Mouse (Mus musculus): Measurements from ENCODE around the gene Brd9. TPM values are rescaled to one million over a fixed set of nuclear protein-coding genes. Genes with fewer than 3 reads are reported as not detected.

Gene Brd9
- total RNA-seq (2021): 10 to 100 TPM; 27.4 to 31.8 TPM
- long read RNA-seq, experiment 1, transcript Brd9-201 (16 exons, 2,407 nt): major isoform, 13 of 33 reads
- long read RNA-seq, experiment 1, partial matches to known transcripts: 5 of 33 reads
- long read RNA-seq, experiment 1, other reads (novel, unspliced or antisense): 8 of 33 reads
- long read RNA-seq, experiment 2, transcript Brd9-206 (16 exons, 2,430 nt): minor isoform, 14 of 77 reads
- long read RNA-seq, experiment 2, transcript Brd9-201 (16 exons, 2,407 nt): major isoform, 37 of 77 reads
- long read RNA-seq, experiment 2, partial matches to known transcripts: 16 of 77 reads
- long read RNA-seq, experiment 2, other reads (novel, unspliced or antisense): 10 of 77 reads

DNA sequence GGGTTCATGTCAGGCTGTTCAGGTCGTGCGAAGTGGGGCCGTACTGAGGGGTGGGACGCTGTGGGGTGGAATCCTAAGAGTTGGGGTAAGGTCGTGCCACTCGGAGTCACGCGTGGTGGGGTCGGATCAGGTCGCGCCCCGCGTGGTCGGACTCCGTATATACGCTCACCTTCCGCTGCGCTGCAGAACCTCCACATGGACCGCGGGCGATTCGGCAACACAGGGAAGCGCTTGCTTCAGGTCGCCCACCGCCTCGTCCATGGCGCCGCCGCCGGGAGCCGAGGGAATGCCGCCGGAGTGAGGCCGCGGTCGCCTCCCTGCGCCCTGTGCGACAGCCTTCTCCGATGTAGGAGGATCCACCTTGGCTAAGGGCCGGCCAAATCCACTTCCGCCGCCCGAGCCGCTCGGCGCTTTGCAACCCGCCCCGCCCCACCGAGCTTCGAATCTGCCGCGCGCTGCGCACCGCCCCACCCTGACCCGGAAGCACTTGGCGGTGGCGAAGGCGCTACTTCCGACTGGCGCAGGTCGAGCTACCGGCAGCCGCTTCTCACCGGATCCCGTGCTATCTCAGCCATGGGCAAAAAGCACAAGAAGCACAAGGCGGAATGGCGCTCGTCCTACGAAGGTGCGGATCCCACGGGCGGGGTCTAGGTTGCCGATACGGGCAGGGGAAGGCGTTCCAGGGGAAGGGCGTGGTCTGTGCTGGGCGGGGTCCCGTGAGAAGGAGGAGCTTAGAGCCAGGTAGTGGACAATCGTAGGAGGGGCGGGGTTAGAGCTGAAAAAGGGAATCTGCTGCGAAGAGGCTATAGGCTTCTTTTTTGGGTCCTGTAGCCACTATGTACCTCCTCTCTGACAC is at the start of gene Brd9, which contains the start of gene Trip13:
Gene Brd9, plus strand, starts transcription at position 491 of the 856 bp plus-strand sequence.
Gene Trip13, minus strand, starts transcription at position 464 of the 856 bp plus-strand sequence.
- DNase-seq (ENCODE audit: low spot score in 2 of 2): peak; percentile 94 to 95

DNA sequence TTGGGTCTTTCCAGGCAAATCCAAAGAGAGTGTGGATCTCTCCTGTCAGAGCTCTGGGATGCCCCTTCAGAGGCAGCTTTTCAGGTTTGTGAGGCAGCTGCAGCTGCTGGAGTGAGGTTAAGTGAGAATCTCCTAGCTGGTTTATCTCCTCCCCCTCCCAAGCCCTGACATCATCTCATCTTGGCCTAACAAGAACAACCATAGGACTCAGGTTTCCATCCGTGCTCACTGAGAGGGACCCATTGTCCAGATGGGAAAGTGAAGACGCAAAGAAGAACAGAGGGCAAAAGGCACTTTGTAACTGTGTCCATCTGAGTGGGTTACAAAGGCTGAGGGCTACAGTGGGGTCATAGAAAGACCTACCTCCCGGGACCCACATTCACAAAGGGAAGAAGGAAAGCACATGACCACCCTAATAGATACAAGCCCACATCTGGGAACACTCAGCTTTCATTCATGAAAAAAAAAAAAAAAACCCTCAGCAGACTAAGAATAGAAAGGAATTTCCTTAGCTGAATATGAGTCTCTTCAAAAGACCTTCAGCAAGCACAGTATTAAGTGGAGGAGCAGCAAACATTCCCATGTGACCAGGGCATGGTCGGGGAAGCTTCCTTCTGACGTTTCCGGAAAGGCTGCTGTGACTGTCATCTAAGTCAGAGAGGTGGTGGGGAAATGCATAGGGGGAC is 45.0 kb upstream of the Brd9 start:
- no peak for DNase-seq (ENCODE audit: low spot score in 2 of 2)

DNA sequence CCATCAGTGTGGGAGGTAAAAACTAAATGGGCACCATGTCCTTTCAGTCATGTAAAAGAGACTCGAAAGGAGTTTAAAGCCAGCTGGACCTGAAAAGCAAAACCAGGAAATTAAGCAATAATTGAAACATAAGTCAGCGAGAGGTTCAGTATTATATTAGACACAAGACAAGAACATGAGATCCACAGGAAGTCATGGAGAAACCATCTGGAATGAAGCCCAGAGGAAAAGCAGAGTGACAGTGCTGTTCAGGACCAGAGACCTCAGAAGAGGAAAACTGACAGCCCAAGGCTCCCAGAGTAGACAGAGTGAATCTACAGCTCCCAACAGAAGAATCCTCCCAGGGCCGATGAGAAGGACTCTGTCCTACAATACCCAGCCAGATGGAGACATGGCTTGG is 40.0 kb upstream of the Brd9 start:
- DNase-seq (ENCODE audit: low spot score in 2 of 2): no peak

DNA sequence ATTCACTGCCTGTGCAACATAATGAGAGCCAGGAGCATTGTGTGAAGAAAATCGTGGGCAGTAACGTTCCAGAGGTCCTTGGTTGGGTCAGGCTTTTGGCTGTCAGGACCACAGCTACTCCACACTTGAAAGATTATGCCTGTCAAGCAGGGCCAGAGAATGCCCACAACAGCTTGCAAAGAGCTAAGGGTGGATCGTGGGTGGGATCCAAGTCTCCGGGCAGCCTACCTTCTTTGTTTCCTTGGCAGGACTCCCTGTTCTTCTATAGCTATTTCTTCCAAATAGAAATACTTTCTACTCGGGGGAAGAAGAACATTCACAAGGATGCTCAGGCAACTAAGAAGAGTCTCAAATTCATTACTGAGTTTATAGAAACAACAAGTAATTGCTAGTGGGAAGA is 30.5 kb upstream of the Brd9 start:
- DNase-seq (ENCODE audit: low spot score in 2 of 2): no peak

DNA sequence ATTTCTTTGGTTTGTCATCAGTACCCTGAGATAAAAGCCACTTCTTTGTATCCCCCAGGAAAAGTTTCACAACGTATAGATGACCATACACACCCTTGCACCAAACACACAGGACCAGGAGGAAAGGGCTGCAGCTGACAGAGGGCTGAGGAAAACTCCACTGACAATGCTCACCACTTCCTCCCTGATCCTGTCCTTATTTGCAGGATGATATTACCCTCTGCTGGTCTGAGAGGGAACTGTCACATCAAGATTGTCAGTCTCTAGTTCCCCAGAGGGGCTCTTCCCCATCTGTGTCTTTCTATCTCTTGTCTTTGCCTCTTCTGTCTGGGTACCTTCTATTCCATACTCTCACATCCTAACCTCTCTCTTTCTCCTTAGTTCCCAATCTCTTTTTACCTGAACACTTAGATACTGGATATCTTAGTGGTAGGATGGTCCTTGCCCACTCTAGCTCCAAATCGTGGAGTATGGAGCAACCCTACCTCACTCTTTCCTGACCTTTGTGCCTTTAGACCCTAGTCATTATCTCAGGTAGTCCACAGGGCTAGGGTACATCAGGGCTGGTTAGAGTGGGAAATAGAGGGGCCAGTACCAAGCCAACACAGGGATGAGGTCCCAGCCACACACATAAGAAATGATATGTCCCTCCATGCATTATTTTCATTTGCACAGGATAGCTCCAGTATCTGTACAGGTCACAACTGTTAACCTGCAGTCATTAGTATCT is 29.8 kb upstream of the Brd9 start:
- peak in 1 of 2 experiments; percentile 15 for DNase-seq (ENCODE audit: low spot score in 2 of 2)

- no peak for DNase-seq (ENCODE audit: low spot score in 2 of 2)
Measured at GRCm38 (mm10) chr13:73913066-73913465, 24.5 kb upstream of the Brd9 start.

DNA sequence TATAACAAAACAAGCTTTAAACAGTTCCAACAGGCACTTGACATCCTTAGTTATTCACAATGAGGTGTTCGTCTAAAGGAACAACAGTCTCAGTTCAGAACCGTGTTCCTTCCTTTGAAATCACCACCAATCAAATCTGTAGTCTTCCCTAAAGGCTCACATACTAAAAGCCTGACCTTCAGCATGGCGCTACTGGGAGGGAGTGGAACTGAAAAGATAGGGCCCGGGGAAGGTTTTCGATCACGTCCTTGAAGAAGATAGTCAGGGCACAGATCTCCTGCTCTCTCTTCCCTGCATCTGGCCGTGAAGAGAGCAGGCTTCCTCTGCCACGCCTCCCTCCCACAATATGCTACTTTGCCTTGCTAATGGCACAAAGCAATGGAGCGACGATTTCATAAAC is 5.4 kb upstream of the Brd9 start:
- DNase-seq (ENCODE audit: low spot score in 2 of 2): no peak

DNA sequence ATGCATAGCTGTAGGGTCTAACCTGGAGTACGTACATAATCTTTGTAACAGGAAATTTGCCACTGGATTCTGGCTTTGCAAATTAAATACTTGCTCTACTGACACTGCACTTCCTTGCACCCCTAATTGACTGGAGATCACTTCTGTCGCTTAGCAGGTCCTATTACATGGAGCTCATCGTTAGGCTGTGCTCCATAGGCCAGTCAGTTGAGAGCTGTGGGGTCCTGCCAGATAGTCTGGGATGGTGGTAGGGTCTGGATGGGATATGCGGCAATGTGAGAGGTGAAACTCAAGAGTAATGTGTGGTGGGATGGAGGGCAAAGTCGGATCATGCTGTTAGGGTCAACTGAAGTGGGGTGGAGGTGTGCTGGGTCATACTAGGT is 682 bp upstream of the Brd9 start:
- DNase-seq (ENCODE audit: low spot score in 2 of 2): no peak

- DNase-seq (ENCODE audit: low spot score in 2 of 2): no peak
Measured at GRCm38 (mm10) chr13:73938177-73938560, 558 bp downstream of the Brd9 start.

GRCm38 (mm10) chr13:73939101-73939500 is 1.5 kb downstream of the Brd9 start:
- DNase-seq (ENCODE audit: low spot score in 2 of 2): no peak

DNA sequence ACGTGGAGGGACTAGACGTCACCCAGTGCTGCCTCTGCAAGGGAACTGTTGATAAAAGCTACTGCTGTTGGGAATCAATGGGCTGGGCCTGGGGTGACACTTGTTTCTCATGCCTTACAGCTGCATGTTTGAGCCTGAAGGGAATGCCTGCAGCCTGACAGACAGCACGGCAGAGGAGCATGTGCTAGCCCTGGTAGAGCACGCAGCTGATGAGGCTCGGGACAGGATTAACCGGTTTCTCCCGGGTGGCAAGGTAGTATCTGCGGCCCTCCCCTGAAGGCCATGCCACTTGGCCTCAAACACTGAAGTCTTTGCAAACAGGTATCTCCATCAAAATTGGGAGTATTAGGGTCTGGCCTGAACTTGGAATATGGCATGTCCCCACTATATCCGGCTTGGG is 7.0 kb downstream of the Brd9 start:
- no peak for DNase-seq (ENCODE audit: low spot score in 2 of 2)

- no peak for DNase-seq (ENCODE audit: low spot score in 2 of 2)
Measured at GRCm38 (mm10) chr13:73953551-73954130, 16.0 kb downstream of the Brd9 start.

DNA sequence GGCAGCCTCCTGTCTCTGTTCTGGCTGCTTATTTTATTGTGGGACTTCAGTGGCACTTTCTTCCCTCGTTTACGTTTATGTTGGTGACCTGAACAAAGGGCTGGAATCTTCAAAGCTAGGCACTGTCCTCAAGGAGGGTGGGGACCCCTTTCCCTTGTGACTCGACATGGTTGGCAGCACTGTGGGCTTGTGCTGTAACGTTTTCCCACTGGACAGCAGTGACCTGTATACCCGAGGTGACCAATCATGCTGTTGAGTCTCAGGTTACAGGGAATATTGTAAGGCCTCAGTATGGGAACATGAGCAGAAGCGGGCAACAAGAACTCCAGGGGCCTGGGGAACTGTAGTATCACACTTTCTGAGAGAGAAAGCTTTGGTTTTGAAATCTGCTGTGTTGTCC is 17.1 kb downstream of the Brd9 start:
- DNase-seq (ENCODE audit: low spot score in 2 of 2): no peak

- DNase-seq (ENCODE audit: low spot score in 2 of 2): no peak
Measured at GRCm38 (mm10) chr13:73955531-73955930, 17.9 kb downstream of the Brd9 start.

- no peak for DNase-seq (ENCODE audit: low spot score in 2 of 2)
Measured at GRCm38 (mm10) chr13:73960117-73960652, 22.6 kb downstream of the Brd9 start.

- DNase-seq (ENCODE audit: low spot score in 2 of 2): no peak
Measured at GRCm38 (mm10) chr13:73961177-73961576, 23.6 kb downstream of the Brd9 start.

DNA sequence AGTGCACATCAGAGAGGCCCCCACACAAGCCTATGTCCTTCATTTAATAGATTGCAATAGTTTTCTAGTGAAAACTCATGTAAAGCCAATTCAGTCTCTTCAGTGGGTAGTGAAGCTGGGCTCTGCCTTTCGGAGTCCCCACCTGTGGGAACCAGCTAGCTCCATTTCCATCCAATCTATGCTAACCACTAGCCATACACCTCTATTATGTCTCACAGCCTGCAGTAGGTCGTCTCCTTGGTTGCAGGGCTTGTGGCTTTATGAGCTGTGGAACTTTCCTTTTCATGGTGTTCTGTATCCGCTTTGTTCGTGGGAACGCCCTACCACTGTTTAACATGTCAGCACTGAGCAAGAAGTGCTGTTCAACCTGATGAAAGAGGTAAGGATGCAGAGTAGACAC is 25.9 kb downstream of the Brd9 start, which contains the start of gene Zdhhc11:
Gene Zdhhc11, plus strand, starts transcription at position 301 of the 400 bp plus-strand sequence.
- DNase-seq (ENCODE audit: low spot score in 2 of 2): no peak

- DNase-seq (ENCODE audit: low spot score in 2 of 2): peak; percentile 41 to 43
Measured at GRCm38 (mm10) chr13:73970545-73971448, 33.2 kb downstream of the Brd9 start.

DNA sequence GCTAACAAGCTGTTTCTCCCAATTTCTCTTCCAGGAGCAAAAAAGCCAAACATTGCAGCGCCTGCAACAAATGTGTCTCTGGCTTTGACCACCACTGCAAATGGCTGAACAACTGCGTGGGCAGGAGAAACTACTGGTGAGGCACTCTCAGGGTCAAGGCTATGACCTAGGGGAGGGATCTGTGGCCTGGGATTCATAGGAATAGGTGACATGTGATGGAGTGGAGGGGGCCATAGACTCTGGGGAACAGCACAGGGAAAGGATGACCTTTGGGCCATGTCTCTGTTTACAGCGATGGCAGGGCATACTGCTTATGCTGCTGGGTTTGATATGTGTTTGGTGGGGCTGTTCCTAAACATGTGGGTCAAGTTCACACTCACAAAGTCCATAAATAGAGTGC is 36.9 kb downstream of the Brd9 start:
- DNase-seq (ENCODE audit: low spot score in 2 of 2): no peak
